Comparison of ENCODE assay signal across 27 mouse cellular contexts in the genomic region with DNA sequence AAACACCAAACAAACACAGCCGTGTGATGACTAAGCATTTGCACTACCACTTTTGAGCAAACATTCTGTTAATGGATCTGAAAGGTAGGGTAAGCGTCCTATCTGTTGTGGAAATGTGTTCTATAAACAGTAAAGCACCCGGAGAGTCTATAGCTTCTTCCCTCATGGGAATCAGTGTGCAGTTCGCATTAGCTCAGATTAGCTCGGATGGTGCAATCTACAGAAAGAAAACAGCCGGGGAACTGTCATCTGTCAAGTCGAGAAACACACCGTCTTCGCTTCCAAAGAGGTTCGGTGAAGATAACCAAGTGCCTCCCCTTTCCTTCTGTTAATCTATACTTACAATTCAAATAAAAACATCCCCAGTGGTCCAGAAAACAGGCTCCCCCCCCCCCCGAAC. TPM values are rescaled to one million over a fixed set of nuclear protein-coding genes. Genes with fewer than 3 reads are reported as not detected.
"Had no signal": no experiment of that assay in that cellular context is flagged by ENCODE, and none has a peak within 500 bp of the region (broad histone marks: within the 10 kb centered on the region; RNA-seq: fewer than 3 reads in every experiment).

No protein-coding gene starts in this region.

- H3K4me1 ChIP-seq: heart, embryonic 10.5 days; heart, embryonic 15.5 days; intestine, embryonic 15.5 days; limb, embryonic 13.5 days; limb, embryonic 15.5 days; liver, embryonic 12.5 days had no signal

- H3K4me2 ChIP-seq: heart, embryonic 12.5 days; heart, embryonic 15.5 days; hindbrain, embryonic 12.5 days; hindbrain, embryonic 14.5 days; intestine, embryonic 15.5 days; limb, embryonic 13.5 days; limb, embryonic 15.5 days; liver, embryonic 12.5 days had no signal

- ATAC-seq: hindbrain, embryonic 16.5 days; inflammation-experienced regulatory T-cells, adult 6 months; intestine, embryonic 15.5 days; liver, embryonic 12.5 days had no signal

- H3K27me3 ChIP-seq: heart, embryonic 12.5 days; heart, embryonic 15.5 days; hindbrain, embryonic 12.5 days; intestine, embryonic 15.5 days; limb, embryonic 13.5 days; limb, embryonic 15.5 days; liver, embryonic 12.5 days had no signal

- H3K27ac ChIP-seq: gastrocnemius, adult 2 months; heart, embryonic 10.5 days; heart, embryonic 15.5 days; hindbrain, embryonic 12.5 days; hindbrain, embryonic 14.5 days; intestine, embryonic 15.5 days; limb, embryonic 13.5 days; limb, embryonic 15.5 days; liver, embryonic 12.5 days; liver, embryonic 14.5 days had no signal

- H3K9me3 ChIP-seq: heart, embryonic 10.5 days; heart, embryonic 12.5 days; heart, embryonic 15.5 days; hindbrain, embryonic 10.5 days; hindbrain, embryonic 12.5 days; intestine, embryonic 15.5 days; limb, embryonic 13.5 days; limb, embryonic 15.5 days; liver, embryonic 12.5 days had no signal

- H3K9ac ChIP-seq: heart, embryonic 12.5 days; heart, embryonic 15.5 days; hindbrain, embryonic 12.5 days; hindbrain, embryonic 14.5 days; intestine, embryonic 15.5 days; limb, embryonic 13.5 days; limb, embryonic 15.5 days; liver, embryonic 12.5 days; liver, embryonic 14.5 days had no signal

- DNase-seq: gastrocnemius, adult 2 months; gastrocnemius, postnatal 10 days; gastrocnemius, postnatal 25 days; heart, adult 18-20 months; heart, postnatal 14 days; heart, postnatal 36 days; kidney, adult 11 months; kidney, adult 8-10 months; kidney, postnatal 14 days; kidney, postnatal 36 days; layer of hippocampus, adult 9-11 months; layer of hippocampus, postnatal 36 days; left cerebral cortex, postnatal 4 days had no signal

- H3K36me3 ChIP-seq: heart, embryonic 10.5 days; heart, embryonic 12.5 days; heart, embryonic 15.5 days; hindbrain, embryonic 10.5 days; hindbrain, embryonic 12.5 days; intestine, embryonic 15.5 days; limb, embryonic 13.5 days; limb, embryonic 15.5 days; liver, embryonic 12.5 days had no signal

- H3K4me3 ChIP-seq: gastrocnemius, adult 2 months; heart, embryonic 10.5 days; heart, embryonic 12.5 days; heart, embryonic 15.5 days; hindbrain, embryonic 10.5 days; hindbrain, embryonic 12.5 days; intestine, embryonic 15.5 days; limb, embryonic 13.5 days; limb, embryonic 15.5 days; liver, embryonic 12.5 days had no signal

RNA-seq across cellular contexts. Expression of a gene that starts 45.9 kb away (rescaled TPM):
- total RNA-seq: gastrocnemius, postnatal 25 days; heart, adult 8-10 months; heart, postnatal 36 days had no signal
